Mouse (Mus musculus) midbrain, embryonic 11.5 days (tissue): ENCODE data around the gene Phactr2. TPM values are rescaled to one million over a fixed set of nuclear protein-coding genes. Genes with fewer than 3 reads are reported as not detected.

Experiments used
- ATAC-seq: fragments of 200-750 bp; cut with Nextera tagmentation; 2 replicates; pipeline ENCODE4 v1.8.0; 2017; ENCODE audit warnings: moderate TSS enrichment, moderate library complexity; ENCODE audit not compliant: low FRiP score
- DNase-seq: peaks from one replicate; pipeline ENCODE4 v3.0.0; 2015; ENCODE audit warnings: low spot score; ENCODE audit errors: missing footprints
- H3K27ac ChIP-seq: fragments of 300-500 bp; sonication (generic); 2 replicates; pipeline ENCODE4 v1.5.1; 2014; ENCODE audit warnings: low read depth, low read length
- H3K27me3 ChIP-seq: fragments of 300-500 bp; sonication (generic); 2 replicates; pipeline ENCODE4 v1.6.1; 2014; ENCODE audit warnings: mild to moderate bottlenecking, low read length, moderate library complexity, mixed read lengths; ENCODE audit not compliant: control insufficient read depth, insufficient read depth
- H3K36me3 ChIP-seq: fragments of 300-500 bp; sonication (generic); 2 replicates; pipeline ENCODE4 v1.6.1; 2014; ENCODE audit warnings: mild to moderate bottlenecking, low read length, moderate library complexity, mixed read lengths; ENCODE audit not compliant: control insufficient read depth, insufficient read depth
- H3K4me1 ChIP-seq: fragments of 300-500 bp; sonication (generic); 2 replicates; pipeline ENCODE4 v1.6.1; 2014; ENCODE audit warnings: low read length; ENCODE audit not compliant: control insufficient read depth, insufficient read depth
- H3K4me2 ChIP-seq: fragments of 300-500 bp; sonication (generic); 2 replicates; pipeline ENCODE4 v1.6.1; 2014; ENCODE audit warnings: mild to moderate bottlenecking, moderate library complexity
- H3K4me3 ChIP-seq: fragments of 300-500 bp; sonication (generic); 2 replicates; pipeline ENCODE4 v1.5.1; 2014; ENCODE audit warnings: low read depth, low read length
- H3K9ac ChIP-seq: fragments of 300-500 bp; sonication (generic); 2 replicates; pipeline ENCODE4 v1.6.1; 2014; ENCODE audit warnings: low read length
- H3K9me3 ChIP-seq: fragments of 300-500 bp; sonication (generic); 2 replicates; pipeline ENCODE4 v1.6.1; 2016; ENCODE audit warnings: low read length; ENCODE audit not compliant: control insufficient read depth
- WGBS: fragments of 180-500 bp; shearing (Covaris S2); extraction: QIAGEN DNeasy Blood & Tissue Kit; methylation state at CpG from one replicate; pipeline ENCODE4 v1.1.7; 2014; 5-methylcytosine and 5-hydroxymethylcytosine counted together
- polyA plus RNA-seq: library from polyadenylated mRNA; unstranded; fragments of >200 nt; fragmentation: Nextera tagmentation; extraction: Ambion mirVana; gene quantifications from 2 replicates; pipeline ENCODE4 v1.2.1, GENCODE M21; 2014

Phactr2 gene
- polyA plus RNA-seq, 1 experiment from 2014 or later = 13.7 TPM

DNA sequence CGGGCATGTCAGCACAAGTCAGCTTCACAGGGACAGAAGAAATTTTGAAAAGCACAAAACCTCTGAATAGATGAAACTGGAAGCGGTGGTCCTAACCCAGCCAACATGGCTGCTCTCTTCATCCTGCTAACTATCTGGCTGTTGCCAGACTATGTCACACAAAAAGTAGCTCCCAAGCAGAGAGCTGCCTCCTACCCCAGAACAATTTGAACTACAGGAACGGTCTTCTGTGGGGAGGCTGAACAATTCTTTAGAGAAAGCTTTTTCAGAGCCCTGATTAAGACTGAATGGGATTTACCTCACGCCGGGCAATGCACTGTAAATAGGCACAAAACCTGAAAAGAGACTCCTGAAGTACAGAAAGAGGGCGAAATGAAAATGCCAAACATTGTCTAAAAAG is 162.6 kb downstream of the Phactr2 start:
- 43% methylated on average over 6 of the region's 6 CpGs for WGBS
- no peak for ATAC-seq
- no peak overlapping the region for H3K4me2 ChIP-seq
- H3K36me3 ChIP-seq = no peaks in the 10 kb centered on the region
- H3K9me3 ChIP-seq = no peaks in the 10 kb centered on the region
- H3K4me3 ChIP-seq = no peak overlapping the region
- peaks cover 6% of the 10 kb centered on the region for H3K4me1 ChIP-seq
- 0 out of 2 replicates have a peak overlapping the region, but pooled peaks have one; percentile 16 for H3K27ac ChIP-seq
- no peak overlapping the region for H3K9ac ChIP-seq
- H3K27me3 ChIP-seq = no peaks in the 10 kb centered on the region
- no peak for DNase-seq

DNA sequence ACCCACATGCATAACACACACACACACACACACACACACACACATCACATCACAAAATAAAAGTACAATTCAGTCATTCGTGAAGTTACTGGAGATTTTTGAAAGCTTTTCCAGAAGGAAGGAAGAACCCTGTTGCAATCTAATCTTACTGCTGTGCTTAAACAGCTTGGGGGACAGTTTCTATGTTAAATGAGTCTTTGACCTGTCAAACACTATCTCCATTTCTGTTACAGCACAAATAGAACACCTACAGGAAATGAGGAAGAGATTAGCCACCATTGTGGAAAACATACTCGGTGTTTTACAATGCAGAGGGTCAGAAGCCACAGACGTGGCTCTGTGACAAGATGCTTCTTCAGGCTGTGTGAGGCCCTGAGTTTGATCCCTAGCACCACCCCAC is 164.1 kb downstream of the Phactr2 start:
- Histone ChIP-seq H3K4me3 (no peak overlapping the region), H3K36me3 (no peaks in the 10 kb centered on the region), H3K9ac (no peak overlapping the region), H3K4me2 (no peak overlapping the region), H3K27ac (no peak overlapping the region), H3K4me1 (peaks cover 6% of the 10 kb centered on the region), H3K27me3 (no peaks in the 10 kb centered on the region), H3K9me3 (no peaks in the 10 kb centered on the region)
- 67% methylated on average over 3 of the region's 3 CpGs for WGBS
- no peak for DNase-seq
- ATAC-seq = no peak

DNA sequence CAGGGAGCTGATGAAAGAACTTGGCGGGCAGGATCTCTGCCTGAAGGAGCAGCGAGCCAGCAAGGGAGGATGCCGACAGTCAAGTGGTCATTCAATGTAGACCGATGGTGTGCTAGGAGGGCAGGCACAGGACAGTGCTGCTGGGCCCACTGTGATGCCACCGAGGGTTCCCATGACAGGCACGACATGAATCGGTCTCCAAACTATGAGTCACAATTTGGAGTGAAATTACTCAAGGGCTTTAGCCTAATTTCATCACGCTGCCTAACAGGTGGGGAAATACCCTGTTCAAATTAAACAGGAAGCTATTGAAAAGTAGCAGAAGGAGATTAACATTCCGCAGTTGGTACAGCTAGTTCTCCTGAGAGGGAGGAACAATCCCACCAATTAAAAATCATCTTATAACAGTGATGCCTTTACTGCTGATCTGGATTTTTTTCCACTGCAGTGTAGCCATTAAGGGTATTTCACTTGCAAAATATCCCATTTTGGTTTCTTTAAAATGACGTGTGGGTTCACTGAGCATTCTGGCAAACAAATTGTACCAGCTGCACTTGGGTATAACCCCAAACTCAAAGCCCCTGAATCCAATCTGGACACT is 169.5 kb downstream of the Phactr2 start:
- H3K4me1 ChIP-seq = no peaks in the 10 kb centered on the region
- H3K9ac ChIP-seq = no peak overlapping the region
- DNase-seq (no peak), ATAC-seq (no peak)
- H3K27ac ChIP-seq = no peak overlapping the region
- 78% methylated on average over 10 of the region's 10 CpGs for WGBS
- H3K4me2 ChIP-seq = no peak overlapping the region
- H3K36me3 ChIP-seq = no peaks in the 10 kb centered on the region
- no peaks in the 10 kb centered on the region for H3K9me3 ChIP-seq
- H3K27me3 ChIP-seq = no peaks in the 10 kb centered on the region
- H3K4me3 ChIP-seq = no peak overlapping the region

DNA sequence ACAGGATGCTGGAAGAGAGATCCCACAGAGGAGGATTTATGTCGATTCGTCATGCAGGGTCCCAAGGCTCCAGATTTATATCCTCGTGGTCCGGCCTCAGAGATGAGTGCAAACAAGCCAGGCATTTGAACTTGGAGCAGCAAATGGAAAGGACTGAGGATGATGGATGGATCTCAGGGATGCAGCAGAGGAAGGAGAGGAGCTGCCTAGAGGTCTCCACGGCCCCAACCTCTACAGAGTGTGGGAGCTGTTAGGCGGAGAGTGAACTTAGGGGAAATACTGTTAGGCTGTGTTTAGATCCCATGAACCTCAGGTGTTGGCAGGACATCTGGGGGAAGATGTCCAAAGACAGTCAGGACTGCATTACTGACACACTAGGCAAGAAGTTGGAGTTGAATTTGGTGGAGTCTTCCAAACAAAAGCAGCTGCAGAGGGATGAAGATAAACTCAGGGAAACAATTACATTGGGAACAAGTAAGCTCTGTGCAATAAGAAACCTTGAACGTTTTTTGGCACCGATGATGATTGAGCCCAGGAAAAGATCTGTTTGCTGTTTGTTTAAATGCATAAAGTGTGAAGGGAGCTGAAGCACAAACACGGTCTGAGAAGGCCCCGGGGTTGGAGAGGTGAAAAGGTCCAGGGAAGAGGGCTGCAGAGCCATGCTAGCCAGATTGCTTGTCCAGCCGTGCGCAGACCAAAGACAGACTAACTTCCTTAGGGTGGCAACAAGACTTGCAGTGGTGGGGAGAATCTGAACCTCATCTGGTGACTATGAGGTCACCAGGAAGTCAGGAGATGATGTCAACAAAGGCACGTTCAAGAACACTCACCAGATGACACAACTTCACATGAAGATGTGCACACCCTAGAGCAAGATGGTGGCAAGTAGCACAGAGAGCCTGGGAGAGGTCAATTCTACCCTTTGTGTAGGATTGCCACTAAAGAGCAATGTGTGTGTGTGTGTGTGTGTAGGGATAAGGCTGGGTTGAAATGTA is 170.6 kb downstream of the Phactr2 start:
- ATAC-seq = no peak

DNA sequence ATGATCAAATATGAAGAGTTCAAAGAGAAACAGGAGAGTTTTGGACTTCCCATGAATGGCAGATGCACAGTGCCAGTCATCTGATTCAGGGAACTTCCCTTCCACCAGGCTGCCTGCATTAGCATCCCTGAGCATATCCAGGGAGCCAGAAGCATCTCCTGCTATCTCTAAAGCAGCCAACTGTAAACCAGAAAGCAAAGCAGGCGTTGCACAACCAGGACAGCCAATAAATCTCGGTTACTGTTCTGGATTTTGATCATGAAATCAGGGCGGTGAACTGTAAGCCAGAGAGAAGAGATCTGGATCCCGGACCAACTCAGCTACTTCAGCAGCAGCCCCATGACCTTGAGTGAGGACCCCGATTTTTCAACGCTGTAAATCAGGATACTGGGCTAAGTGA is 173.6 kb downstream of the Phactr2 start:
- Histone ChIP-seq H3K4me3 (no peak overlapping the region), H3K27me3 (no peaks in the 10 kb centered on the region), H3K27ac (no peak overlapping the region), H3K4me1 (no peaks in the 10 kb centered on the region), H3K9ac (no peak overlapping the region), H3K9me3 (no peaks in the 10 kb centered on the region), H3K4me2 (no peak overlapping the region), H3K36me3 (no peaks in the 10 kb centered on the region)
- WGBS = 92% methylated on average over 6 of the region's 6 CpGs
- DNase-seq (no peak), ATAC-seq (no peak)

More for the DNA sequence above, 170.6 kb downstream of the Phactr2 start:
- no peaks in the 10 kb centered on the region for H3K36me3 ChIP-seq
- H3K4me2 ChIP-seq = no peak overlapping the region
- H3K27ac ChIP-seq = no peak overlapping the region
- H3K9ac ChIP-seq = no peak overlapping the region
- no peak for DNase-seq
- no peaks in the 10 kb centered on the region for H3K4me1 ChIP-seq
- no peak overlapping the region for H3K4me3 ChIP-seq
- H3K27me3 ChIP-seq = no peaks in the 10 kb centered on the region
- H3K9me3 ChIP-seq = no peaks in the 10 kb centered on the region
- 81% methylated on average over 13 of the region's 13 CpGs for WGBS

DNA sequence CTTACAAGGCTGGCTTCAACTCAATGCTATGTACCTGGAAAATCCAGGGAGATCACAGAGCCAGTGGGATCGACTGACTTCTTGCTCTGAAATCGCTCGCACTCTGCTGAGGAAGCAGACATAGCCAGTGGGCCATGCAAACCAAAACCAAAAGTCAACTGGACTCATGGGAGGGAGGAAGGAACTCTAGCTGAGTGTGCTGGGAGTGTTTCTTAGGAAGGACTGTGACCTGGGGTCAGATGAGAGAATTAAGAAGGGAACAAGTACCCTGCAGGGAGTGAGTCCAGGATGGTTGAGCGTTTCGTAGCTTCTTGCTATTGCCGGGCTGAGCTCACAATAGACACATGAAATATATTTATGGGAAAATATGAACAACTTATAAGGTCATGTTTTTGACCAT is 174.0 kb downstream of the Phactr2 start:
- Histone ChIP-seq H3K9me3 (no peaks in the 10 kb centered on the region), H3K4me2 (no peak overlapping the region), H3K9ac (no peak overlapping the region), H3K36me3 (no peaks in the 10 kb centered on the region), H3K27ac (no peak overlapping the region), H3K27me3 (no peaks in the 10 kb centered on the region), H3K4me3 (no peak overlapping the region), H3K4me1 (no peaks in the 10 kb centered on the region)
- WGBS = 64% methylated on average over 6 of the region's 6 CpGs
- no peak for DNase-seq
- ATAC-seq = no peak

DNA sequence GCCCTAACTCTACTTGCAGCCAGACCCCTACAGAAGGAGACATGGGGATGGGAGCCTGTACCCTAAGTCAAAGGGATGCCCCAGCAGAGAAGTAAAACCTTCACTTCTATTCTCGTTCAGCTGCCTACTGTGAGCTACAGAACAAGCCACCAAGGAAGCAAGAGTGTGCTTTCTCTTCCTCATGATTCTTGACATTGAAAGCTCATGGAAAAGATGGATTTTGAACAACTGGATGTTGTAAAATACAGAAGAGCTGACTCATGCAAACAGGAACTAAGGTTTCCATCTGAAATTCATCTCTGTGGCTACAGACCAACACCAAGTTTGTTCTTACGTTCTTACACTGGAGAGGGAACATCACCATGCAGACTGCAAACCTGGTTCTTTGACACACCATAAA is 179.3 kb downstream of the Phactr2 start:
- DNase-seq (no peak), ATAC-seq (no peak)
- Histone ChIP-seq H3K9me3 (no peaks in the 10 kb centered on the region), H3K27me3 (no peaks in the 10 kb centered on the region), H3K27ac (no peak overlapping the region), H3K9ac (no peak overlapping the region), H3K4me1 (no peaks in the 10 kb centered on the region), H3K36me3 (no peaks in the 10 kb centered on the region), H3K4me3 (no peak overlapping the region), H3K4me2 (no peak overlapping the region)
- WGBS = 92% methylated on average over 2 of the region's 2 CpGs

DNA sequence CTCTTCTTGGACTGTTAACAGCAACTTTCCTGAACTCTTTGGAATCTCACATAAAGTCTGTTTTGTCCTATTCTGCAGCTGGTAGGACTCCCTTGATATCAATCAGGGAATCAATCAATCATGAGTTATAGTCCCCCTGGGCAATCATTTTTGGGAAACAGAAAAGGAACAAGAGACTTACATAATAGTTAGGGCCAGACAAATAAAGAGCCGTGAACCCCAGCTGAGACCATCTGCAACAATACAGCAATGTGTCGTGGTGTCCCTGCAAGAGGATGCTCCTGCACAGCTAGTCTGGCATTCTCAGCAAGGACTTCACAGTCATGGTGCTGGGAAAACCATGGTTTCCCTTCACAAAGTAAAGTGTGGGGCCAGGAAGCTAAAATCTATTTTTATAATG is 182.2 kb downstream of the Phactr2 start:
- Histone ChIP-seq H3K4me3 (no peak overlapping the region), H3K9ac (no peak overlapping the region), H3K9me3 (no peaks in the 10 kb centered on the region), H3K36me3 (no peaks in the 10 kb centered on the region), H3K27ac (no peak overlapping the region), H3K27me3 (no peaks in the 10 kb centered on the region), H3K4me2 (no peak overlapping the region), H3K4me1 (no peaks in the 10 kb centered on the region)
- WGBS = 59% methylated on average over 2 of the region's 2 CpGs
- ATAC-seq = no peak
- no peak for DNase-seq

DNA sequence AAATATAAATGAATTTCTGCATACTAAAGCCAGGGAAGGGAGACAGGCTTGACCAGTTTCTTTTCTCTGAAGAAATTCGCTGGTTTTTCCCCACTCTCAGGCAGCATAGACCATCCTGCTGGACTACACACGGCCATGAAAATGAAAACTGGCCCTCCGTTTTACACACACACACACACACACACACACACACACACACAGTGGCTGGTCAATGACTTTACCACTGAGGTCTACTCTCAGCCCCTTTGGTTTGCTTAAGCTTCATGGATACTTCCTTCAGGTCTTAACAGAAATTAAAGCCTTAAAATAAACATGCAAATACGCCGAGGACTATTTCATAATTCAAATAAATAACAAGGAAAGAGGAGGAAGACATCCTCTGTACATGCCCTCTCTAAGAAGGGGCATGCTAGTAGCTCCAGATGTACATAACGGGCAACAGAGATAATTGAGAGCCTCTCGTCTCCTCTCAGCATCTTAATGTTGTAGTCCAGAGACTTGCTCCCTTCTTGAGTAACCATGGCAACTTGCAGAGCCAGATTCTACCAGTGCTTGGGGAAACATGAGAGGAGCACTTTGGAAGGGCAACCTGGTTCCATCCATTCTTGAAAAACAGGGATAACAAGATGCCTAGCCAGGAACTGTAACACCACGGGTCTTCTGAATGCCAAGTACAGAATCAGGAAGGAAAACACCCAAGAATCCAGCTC is 184.8 kb downstream of the Phactr2 start:
- Histone ChIP-seq H3K27me3 (no peaks in the 10 kb centered on the region), H3K9me3 (no peaks in the 10 kb centered on the region), H3K4me2 (no peak overlapping the region), H3K36me3 (no peaks in the 10 kb centered on the region), H3K9ac (no peak overlapping the region), H3K4me1 (no peaks in the 10 kb centered on the region), H3K27ac (no peak overlapping the region), H3K4me3 (no peak overlapping the region)
- 86% methylated on average over 8 of the region's 8 CpGs for WGBS
- no peak for DNase-seq
- ATAC-seq = no peak
